Mouse (Mus musculus): ENCODE measurements at regions not wholly inside any gene's neighbourhood (a gene's known extent, or its start where the extent isn't known, plus 50 kb on each side); places are given as distances from the start of the nearest gene placed in this dataset.

DNA sequence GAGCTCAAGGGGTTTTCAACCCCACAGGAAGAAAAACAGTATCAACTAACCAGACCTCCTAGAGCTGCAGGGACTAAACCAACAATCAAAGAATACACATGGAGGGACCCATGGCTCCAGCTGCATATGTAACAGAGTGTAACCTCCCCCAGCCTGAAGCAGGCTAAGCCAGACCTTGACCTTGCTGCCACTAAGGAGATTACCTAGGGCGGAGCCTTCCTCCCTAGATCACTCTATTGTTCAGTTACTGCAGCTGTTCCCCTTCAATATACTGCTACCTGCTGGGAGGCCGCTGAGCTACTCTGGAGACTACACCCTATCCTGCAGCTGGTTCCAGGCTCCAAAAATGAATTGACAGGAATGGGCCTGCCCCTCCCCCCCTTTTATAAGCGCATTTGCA is 51.1 kb upstream of the Hpgd start:
- no peak for TF ChIP-seq CTCF (IDR thresholded peaks at IDR 0.05; ENCODE audit: borderline replicate concordance, insufficient read depth, low read length)
- TF ChIP-seq POLR2A (IDR thresholded peaks at IDR 0.05; ENCODE audit: low read depth, low read length), result no peak
- H3K4me3 ChIP-seq (ENCODE audit: insufficient read depth, low read length), result no peak overlapping the region
- H3K4me1 ChIP-seq (ENCODE audit: control insufficient read depth, insufficient read depth, low read length), result no peaks in the 10 kb centered on the region
- H3K27ac ChIP-seq (ENCODE audit: insufficient read depth, low read length), result no peak overlapping the region

All from embryonic fibroblast, embryonic 13.5 days (primary cell).